Mouse (Mus musculus) neural tube, embryonic 11.5 days (tissue): ENCODE measurements at regions not wholly inside any gene's neighbourhood (a gene's known extent, or its start where the extent isn't known, plus 50 kb on each side); places are given as distances from the start of the nearest gene placed in this dataset.
A peak's percentile ranks its signal among the peaks of the same experiment; 100 is the strongest.

Experiments used
- ATAC-seq: fragments of 200-750 bp; cut with Nextera tagmentation; 2 replicates; pipeline ENCODE4 v1.8.0; 2017; ENCODE audit warnings: moderate number of reproducible peaks, mild to moderate bottlenecking, moderate TSS enrichment, moderate library complexity; ENCODE audit not compliant: insufficient read depth, low FRiP score, low TSS enrichment
- DNase-seq: peaks from one replicate; pipeline ENCODE4 v3.0.0-alpha.2; 2015; ENCODE audit warnings: low spot score
- H3K27ac ChIP-seq: fragments of 300-500 bp; sonication (generic); 2 replicates; pipeline ENCODE4 v1.5.1; 2014; ENCODE audit warnings: low read depth, mild to moderate bottlenecking, low read length
- H3K27me3 ChIP-seq: fragments of 300-500 bp; sonication (generic); 2 replicates; pipeline ENCODE4 v1.6.1; 2014; ENCODE audit warnings: mild to moderate bottlenecking, low read length, mixed read lengths; ENCODE audit not compliant: control insufficient read depth, insufficient read depth
- H3K36me3 ChIP-seq: fragments of 300-500 bp; sonication (generic); 2 replicates; pipeline ENCODE4 v1.6.1; 2014; ENCODE audit warnings: mild to moderate bottlenecking, low read length, moderate library complexity, mixed read lengths; ENCODE audit not compliant: control insufficient read depth, insufficient read depth
- H3K4me1 ChIP-seq: fragments of 300-500 bp; sonication (generic); 2 replicates; pipeline ENCODE4 v1.6.1; 2014; ENCODE audit warnings: low read length, mixed read lengths; ENCODE audit not compliant: control insufficient read depth, insufficient read depth
- H3K4me2 ChIP-seq: fragments of 300-500 bp; sonication (generic); 2 replicates; pipeline ENCODE4 v1.6.1; 2014; ENCODE audit warnings: low read depth, mild to moderate bottlenecking, moderate library complexity
- H3K4me3 ChIP-seq: fragments of 300-500 bp; sonication (generic); 2 replicates; pipeline ENCODE4 v1.5.1; 2014; ENCODE audit warnings: low read depth, low read length
- H3K9ac ChIP-seq: fragments of 300-500 bp; sonication (generic); 2 replicates; pipeline ENCODE4 v1.6.1; 2014; ENCODE audit warnings: mild to moderate bottlenecking, low read length
- H3K9me3 ChIP-seq: fragments of 300-500 bp; sonication (generic); 2 replicates; pipeline ENCODE4 v1.6.1; 2016; ENCODE audit warnings: low read length; ENCODE audit not compliant: control insufficient read depth
- WGBS: fragments of 180-500 bp; shearing (Covaris S2); extraction: QIAGEN DNeasy Blood & Tissue Kit; methylation state at CpG from one replicate; pipeline ENCODE4 v1.1.7; 2014; 5-methylcytosine and 5-hydroxymethylcytosine counted together

DNA sequence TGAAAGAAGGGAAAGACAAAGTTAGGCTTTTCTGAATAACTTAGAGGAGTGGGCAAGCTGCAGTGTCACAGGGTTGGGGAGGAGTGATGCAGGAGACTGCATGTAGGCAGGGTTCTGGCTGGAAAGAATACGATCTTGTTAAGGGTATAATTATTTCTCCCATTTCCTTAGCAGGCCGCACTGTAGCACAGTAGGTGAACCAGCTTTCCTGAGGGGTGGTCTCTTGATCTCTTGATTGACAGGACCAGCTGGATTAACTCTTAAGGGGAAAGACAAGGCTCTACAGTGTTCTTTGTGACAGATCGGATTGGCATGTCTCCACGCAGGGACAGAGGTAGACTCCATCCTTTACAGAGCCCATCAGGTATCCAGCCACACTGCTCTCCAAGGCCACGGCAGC is 54.5 kb upstream of the Meis1 start:
- H3K27me3 ChIP-seq = no peaks in the 10 kb centered on the region
- H3K4me2 ChIP-seq = no peak overlapping the region
- H3K4me3 ChIP-seq = no peak overlapping the region
- no peaks in the 10 kb centered on the region for H3K36me3 ChIP-seq
- no peak for DNase-seq
- ATAC-seq = no peak
- H3K4me1 ChIP-seq = no peaks in the 10 kb centered on the region
- 63% methylated on average over 5 of the region's 5 CpGs for whole genome bisulfite sequencing
- no peaks in the 10 kb centered on the region for H3K9me3 ChIP-seq
- H3K9ac ChIP-seq = no peak overlapping the region
- no peak overlapping the region for H3K27ac ChIP-seq

DNA sequence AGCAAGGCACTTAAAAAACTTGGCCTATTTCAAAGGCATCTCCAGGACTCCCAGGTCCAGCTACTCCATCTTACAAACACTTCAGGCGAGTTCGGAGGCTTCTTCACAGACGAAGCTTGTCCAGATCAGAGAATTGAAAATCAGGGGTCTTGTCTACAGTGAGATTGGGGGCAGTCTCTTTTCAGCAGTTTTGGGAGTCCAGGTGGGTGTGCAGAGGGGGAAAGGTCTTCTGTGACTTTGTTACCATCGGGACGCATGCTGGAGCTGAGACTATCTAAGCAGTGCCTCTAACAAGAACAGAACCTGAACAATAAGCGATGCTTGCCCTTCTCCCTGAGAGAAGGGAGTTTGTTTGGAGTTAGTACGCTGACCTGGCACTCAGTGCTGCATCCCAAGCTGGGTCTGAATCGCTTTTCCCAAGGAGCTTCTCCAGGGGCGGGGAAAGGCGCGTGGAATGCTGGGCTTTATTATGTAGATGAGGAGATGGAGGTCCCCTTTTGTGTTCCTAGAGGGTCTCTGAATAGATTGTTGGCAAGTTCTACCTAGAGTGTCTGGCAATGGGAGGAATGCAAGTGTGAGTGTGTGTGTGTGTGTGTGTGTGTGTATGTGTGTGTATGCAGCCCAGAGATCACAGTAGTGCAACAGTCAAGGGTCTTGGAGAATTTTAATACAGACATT is 55.2 kb upstream of the Meis1 start:
- WGBS = 39% methylated on average over 11 of the region's 11 CpGs
- no peak overlapping the region for H3K4me3 ChIP-seq
- H3K27me3 ChIP-seq = no peaks in the 10 kb centered on the region
- H3K9me3 ChIP-seq = no peaks in the 10 kb centered on the region
- no peak overlapping the region for H3K27ac ChIP-seq
- H3K4me2 ChIP-seq = no peak overlapping the region
- no peaks in the 10 kb centered on the region for H3K36me3 ChIP-seq
- DNase-seq (peak; percentile 54), ATAC-seq (peak; percentile 87)
- H3K4me1 ChIP-seq = no peaks in the 10 kb centered on the region
- H3K9ac ChIP-seq = no peak overlapping the region

DNA sequence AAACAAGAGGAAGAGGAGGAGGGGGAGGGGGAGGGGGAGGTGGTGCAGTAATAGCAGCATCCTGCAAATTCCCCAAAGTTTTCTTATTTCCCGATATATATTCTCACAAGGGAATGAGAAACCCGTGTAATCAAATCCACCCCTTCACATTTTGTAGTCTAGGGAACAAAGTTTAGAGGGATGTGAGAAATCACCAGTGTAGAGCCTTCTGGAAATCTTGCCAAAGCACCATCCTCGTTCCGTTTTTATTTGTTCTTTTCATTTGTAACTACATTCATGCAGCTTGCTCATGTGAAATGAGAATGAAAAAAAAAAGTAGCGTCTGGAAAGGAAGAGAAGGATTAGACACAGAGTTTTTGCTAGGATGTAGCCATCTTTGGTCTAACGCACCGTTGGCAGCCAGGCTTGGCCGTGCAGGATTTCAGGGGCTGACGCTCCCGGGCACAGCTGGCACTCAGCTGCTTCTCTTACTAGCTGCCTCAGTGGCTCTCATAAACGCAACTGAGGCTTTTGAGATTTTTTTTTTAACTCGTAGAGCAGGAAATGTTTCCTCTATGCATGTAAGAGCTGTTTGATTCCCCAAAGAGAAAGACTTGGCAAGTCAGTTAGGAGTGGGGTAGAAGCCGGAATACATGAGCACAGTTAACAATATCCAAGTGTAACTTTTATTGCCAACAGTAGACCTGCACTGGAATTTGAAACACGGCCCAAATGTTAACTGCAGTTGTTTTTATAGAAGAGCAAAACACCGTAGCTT is 72.5 kb upstream of the Meis1 start:
- DNase-seq = no peak
- Histone ChIP-seq H3K4me2 (no peak overlapping the region), H3K9ac (no peak overlapping the region), H3K4me3 (no peak overlapping the region), H3K27ac (no peak overlapping the region), H3K36me3 (no peaks in the 10 kb centered on the region), H3K9me3 (no peaks in the 10 kb centered on the region), H3K4me1 (no peaks in the 10 kb centered on the region), H3K27me3 (no peaks in the 10 kb centered on the region)
- no peak for ATAC-seq
- WGBS = 89% methylated on average over 15 of the region's 15 CpGs

DNA sequence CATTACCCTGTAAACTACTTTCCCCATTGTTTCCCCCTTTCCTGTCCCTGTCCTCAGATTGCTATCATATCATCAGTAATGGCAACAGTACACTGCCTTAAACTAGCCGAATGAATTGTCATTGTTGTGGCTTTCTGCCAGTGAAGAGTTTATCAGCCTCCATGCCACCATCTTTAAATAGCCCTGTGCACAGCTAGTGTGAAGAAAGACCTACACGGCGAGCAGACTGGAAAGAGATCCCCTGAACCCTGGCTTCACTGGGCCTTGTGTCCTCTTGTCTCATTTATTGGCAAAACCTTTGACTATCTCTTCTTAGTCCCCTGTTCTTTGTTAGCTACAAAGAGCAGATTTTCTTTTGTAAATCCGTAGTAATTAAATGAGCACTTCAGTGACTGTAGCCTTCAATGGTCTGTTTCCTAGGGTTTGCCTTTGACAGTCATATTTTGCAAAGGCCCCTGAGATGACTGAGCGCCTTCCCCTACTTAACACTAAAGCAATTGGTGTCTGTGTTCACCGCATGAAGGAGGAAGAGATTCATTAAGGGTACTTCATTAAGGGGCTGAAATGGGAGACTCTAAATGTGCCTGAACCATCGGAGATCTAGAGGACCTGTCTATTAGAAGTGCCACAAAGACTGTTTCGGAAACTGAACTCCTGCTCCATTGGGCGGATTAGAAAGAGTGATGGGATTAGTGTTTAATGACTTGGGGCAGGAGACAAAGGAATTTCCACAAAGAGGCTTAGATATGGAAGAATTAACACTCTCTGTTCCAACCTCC is 74.4 kb upstream of the Meis1 start:
- H3K4me2 ChIP-seq = no peak overlapping the region
- H3K4me3 ChIP-seq = no peak overlapping the region
- H3K27ac ChIP-seq = no peak overlapping the region
- no peaks in the 10 kb centered on the region for H3K36me3 ChIP-seq
- H3K4me1 ChIP-seq = no peaks in the 10 kb centered on the region
- WGBS = 59% methylated on average over 9 of the region's 9 CpGs
- no peak for ATAC-seq
- H3K9me3 ChIP-seq = no peaks in the 10 kb centered on the region
- no peak overlapping the region for H3K9ac ChIP-seq
- no peaks in the 10 kb centered on the region for H3K27me3 ChIP-seq
- no peak for DNase-seq

DNA sequence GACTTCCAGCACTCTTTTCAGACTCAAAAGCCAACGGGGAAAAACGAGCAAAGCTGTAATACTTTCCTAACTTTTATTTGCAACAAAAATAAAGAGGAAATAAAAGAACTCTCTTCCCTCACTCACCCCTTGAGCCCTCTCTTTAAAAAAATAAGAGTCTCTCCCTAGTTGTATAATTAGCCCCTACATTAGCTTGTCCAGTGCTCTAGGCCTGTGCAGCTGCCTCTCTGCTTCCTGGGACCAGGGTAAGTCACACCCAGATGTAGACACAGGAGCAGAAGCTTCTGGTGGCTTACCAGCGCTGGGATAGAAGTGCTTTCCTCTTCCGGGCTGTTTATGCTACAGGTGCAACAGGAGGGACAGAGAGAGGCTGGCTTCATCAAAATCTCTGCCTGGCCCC is 75.0 kb upstream of the Meis1 start:
- H3K4me1 ChIP-seq = no peaks in the 10 kb centered on the region
- DNase-seq = no peak
- 75% methylated on average over 4 of the region's 4 CpGs for WGBS
- no peaks in the 10 kb centered on the region for H3K27me3 ChIP-seq
- no peaks in the 10 kb centered on the region for H3K9me3 ChIP-seq
- no peak overlapping the region for H3K9ac ChIP-seq
- no peak for ATAC-seq
- H3K36me3 ChIP-seq = no peaks in the 10 kb centered on the region
- H3K4me3 ChIP-seq = no peak overlapping the region
- no peak overlapping the region for H3K27ac ChIP-seq
- no peak overlapping the region for H3K4me2 ChIP-seq

DNA sequence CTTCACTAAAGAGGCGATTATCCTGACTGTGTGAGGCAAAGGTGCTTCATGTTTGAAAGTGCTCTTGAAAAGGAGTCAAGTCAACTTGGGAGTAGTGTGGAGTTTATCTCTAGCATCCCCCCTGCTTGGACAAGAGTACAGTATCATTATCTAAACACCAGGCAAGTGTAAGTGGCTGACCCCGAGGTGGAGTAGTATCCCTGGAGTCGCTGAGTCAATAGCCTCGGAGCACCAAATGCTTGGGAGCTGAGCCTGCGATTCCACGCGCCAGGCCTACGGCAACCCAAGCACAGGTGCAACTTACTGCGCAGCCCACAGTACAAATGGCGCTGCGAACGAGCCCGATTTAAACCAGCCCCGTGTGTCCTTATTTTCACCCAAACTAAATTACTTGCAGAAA is 75.4 kb upstream of the Meis1 start:
- H3K9ac ChIP-seq = no peak overlapping the region
- no peaks in the 10 kb centered on the region for H3K27me3 ChIP-seq
- H3K4me2 ChIP-seq = no peak overlapping the region
- no peaks in the 10 kb centered on the region for H3K4me1 ChIP-seq
- ATAC-seq = no peak
- no peaks in the 10 kb centered on the region for H3K36me3 ChIP-seq
- no peak overlapping the region for H3K4me3 ChIP-seq
- DNase-seq = no peak
- no peaks in the 10 kb centered on the region for H3K9me3 ChIP-seq
- H3K27ac ChIP-seq = no peak overlapping the region
- 88% methylated on average over 14 of the region's 14 CpGs for WGBS

DNA sequence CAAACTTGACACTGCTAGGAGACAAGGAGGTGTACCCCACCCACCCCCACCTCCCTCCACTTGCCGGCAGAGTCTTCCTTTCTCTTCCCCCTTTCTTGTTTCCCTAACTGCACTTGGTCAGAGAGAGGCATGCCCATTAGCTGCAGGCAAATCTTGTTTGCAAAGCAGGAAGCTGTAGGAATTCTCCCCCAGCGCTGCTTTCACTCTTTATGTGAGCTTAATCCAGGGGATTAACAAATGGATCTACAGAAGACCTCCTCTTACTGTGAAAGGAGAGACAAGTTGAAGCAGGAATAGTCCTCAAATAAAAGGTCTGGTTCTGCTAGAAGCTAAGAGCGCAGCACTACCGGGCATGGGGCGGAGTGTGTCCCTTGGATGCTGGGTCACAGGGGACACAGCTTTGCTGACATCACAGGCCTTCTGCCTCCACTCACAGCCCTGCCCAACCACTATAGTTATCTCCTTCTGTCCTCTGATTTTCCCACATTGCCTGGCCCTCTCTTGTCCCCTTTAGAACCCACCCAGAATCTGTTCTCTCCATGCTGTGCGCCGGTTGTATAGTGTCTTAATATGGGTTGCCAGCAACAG is 84.3 kb upstream of the Meis1 start:
- no peak overlapping the region for H3K9ac ChIP-seq
- H3K4me1 ChIP-seq = no peaks in the 10 kb centered on the region
- H3K4me3 ChIP-seq = no peak overlapping the region
- H3K27ac ChIP-seq = no peak overlapping the region
- no peaks in the 10 kb centered on the region for H3K9me3 ChIP-seq
- H3K4me2 ChIP-seq = no peak overlapping the region
- H3K36me3 ChIP-seq = no peaks in the 10 kb centered on the region
- no peak for DNase-seq
- no peaks in the 10 kb centered on the region for H3K27me3 ChIP-seq
- WGBS = 52% methylated on average over 7 of the region's 7 CpGs
- ATAC-seq = no peak

DNA sequence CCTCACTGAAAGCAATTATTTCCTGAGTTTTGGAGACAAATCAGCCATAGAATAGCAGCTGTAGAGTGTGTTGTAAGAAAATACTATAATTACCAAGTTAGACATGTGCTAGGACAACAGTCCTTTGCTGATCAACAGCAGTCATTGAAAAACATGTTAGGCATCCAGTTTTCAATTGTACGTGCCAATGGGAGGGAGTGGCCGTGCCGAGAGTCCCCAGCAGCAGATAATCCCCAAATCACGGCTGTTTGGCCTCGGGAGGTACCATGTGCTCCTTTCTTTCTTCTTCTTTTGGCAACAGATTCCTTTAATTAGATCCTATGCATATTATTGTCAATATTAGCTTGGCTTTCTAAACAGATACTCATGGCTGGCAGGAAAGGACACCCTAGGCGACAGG is 88.4 kb upstream of the Meis1 start:
- Histone ChIP-seq H3K4me2 (no peak overlapping the region), H3K36me3 (no peaks in the 10 kb centered on the region), H3K27me3 (no peaks in the 10 kb centered on the region), H3K4me3 (no peak overlapping the region), H3K4me1 (no peaks in the 10 kb centered on the region), H3K9ac (no peak overlapping the region), H3K27ac (no peak overlapping the region), H3K9me3 (no peaks in the 10 kb centered on the region)
- ATAC-seq = no peak
- DNase-seq = no peak
- 88% methylated on average over 6 of the region's 6 CpGs for WGBS
